Mouse (Mus musculus) forebrain, embryonic 15.5 days (tissue): Measurements from ENCODE around the gene Got2. TPM values are rescaled to one million over a fixed set of nuclear protein-coding genes. Genes with fewer than 3 reads are reported as not detected.
A peak's percentile ranks its signal among the peaks of the same experiment; 100 is the strongest.
"Not testable (repeated sequence)": the region's sequence is repeated elsewhere in the genome, so short reads cannot be mapped to it uniquely, and the experiment has no call there.

Experiments used
- ATAC-seq: fragments of 200-750 bp; cut with Nextera tagmentation; replicated peaks from 2 replicates; pipeline ENCODE4 v1.8.0; 2017; ENCODE audit warnings: mild to moderate bottlenecking, moderate TSS enrichment, moderate library complexity
- H3K27ac ChIP-seq: fragments of 300-500 bp; sonication (generic); replicated peaks from 2 replicates; pipeline ENCODE4 v1.5.1; 2015; ENCODE audit warnings: mild to moderate bottlenecking, inconsistent platforms
- H3K27me3 ChIP-seq: fragments of 300-500 bp; sonication (generic); 2 replicates; pipeline ENCODE4 v1.6.1; 2015; ENCODE audit warnings: inconsistent platforms
- H3K36me3 ChIP-seq: fragments of 300-500 bp; sonication (generic); 2 replicates; pipeline ENCODE4 v1.6.1; 2015; ENCODE audit warnings: mild to moderate bottlenecking, inconsistent platforms
- H3K4me1 ChIP-seq: fragments of 300-500 bp; sonication (generic); 2 replicates; pipeline ENCODE4 v1.6.1; 2015; ENCODE audit warnings: inconsistent platforms
- H3K4me2 ChIP-seq: fragments of 300-500 bp; sonication (generic); replicated peaks from 2 replicates; pipeline ENCODE4 v1.6.1; 2015; ENCODE audit warnings: mild to moderate bottlenecking, inconsistent platforms
- H3K4me3 ChIP-seq: fragments of 300-500 bp; sonication (generic); 2 replicates; pipeline ENCODE4 v1.5.1; 2015; ENCODE audit warnings: mild to moderate bottlenecking, inconsistent platforms
- H3K9ac ChIP-seq: fragments of 300-500 bp; sonication (generic); replicated peaks from 2 replicates; pipeline ENCODE4 v1.6.1; 2015; ENCODE audit warnings: mild to moderate bottlenecking, inconsistent platforms
- H3K9me3 ChIP-seq: fragments of 300-500 bp; sonication (generic); 2 replicates; pipeline ENCODE4 v1.6.1; 2016; ENCODE audit warnings: inconsistent platforms
- WGBS: fragments of 180-500 bp; shearing (Covaris S2); methylation state at CpG from one replicate; pipeline ENCODE4 v1.1.7; 2015; ENCODE audit warnings: mixed read lengths; 5-methylcytosine and 5-hydroxymethylcytosine counted together
- polyA plus RNA-seq: library from polyadenylated mRNA; unstranded; fragments of >200 nt; fragmentation: Nextera tagmentation; extraction: Ambion mirVana; gene quantifications from 2 replicates; pipeline ENCODE4 v1.2.1, GENCODE M21; 2015

The Got2 gene
- polyA plus RNA-seq, 1 experiment from 2014 or later: 160 TPM

GRCm38 (mm10) chr8:95835891-95836290, 52.5 kb downstream of the Got2 start:
- WGBS: 74% methylated on average over 4 of the region's 4 CpGs
- H3K9me3 ChIP-seq: no peaks in the 10 kb centered on the region
- H3K36me3 ChIP-seq: peaks cover 26% of the 10 kb centered on the region
- no peak overlapping the region for H3K27ac ChIP-seq
- no peak overlapping the region for H3K4me3 ChIP-seq
- peaks cover 12% of the 10 kb centered on the region for H3K4me1 ChIP-seq
- no peaks in the 10 kb centered on the region for H3K27me3 ChIP-seq
- H3K9ac ChIP-seq: no peak overlapping the region
- H3K4me2 ChIP-seq: no peak overlapping the region
- no peak for ATAC-seq

- Histone ChIP-seq H3K4me2 (peak overlapping the region; percentile 34), H3K27ac (no peak overlapping the region), H3K4me3 (peak overlapping the region; percentile 19), H3K9me3 (no peaks in the 10 kb centered on the region), H3K27me3 (no peaks in the 10 kb centered on the region), H3K9ac (no peak overlapping the region), H3K36me3 (peaks cover 9% of the 10 kb centered on the region; the same call in 1 of the 2 replicates), H3K4me1 (peaks cover 12% of the 10 kb centered on the region)
- 0 out of 2 replicates have a peak, but pooled peaks have one; percentile 14 for ATAC-seq
- WGBS: under 1% methylated on average over 16 of the region's 16 CpGs
Measured at GRCm38 (mm10) chr8:95833435-95833984, 54.8 kb downstream of the Got2 start.

GRCm38 (mm10) chr8:95832603-95833434, 55.5 kb downstream of the Got2 start:
- WGBS: 17% methylated on average over 16 of the region's 16 CpGs
- no peak overlapping the region for H3K27ac ChIP-seq
- peaks cover 12% of the 10 kb centered on the region for H3K4me1 ChIP-seq
- H3K9ac ChIP-seq: no peak overlapping the region
- peaks cover 9% of the 10 kb centered on the region; the same call in 1 of the 2 replicates for H3K36me3 ChIP-seq
- H3K9me3 ChIP-seq: no peaks in the 10 kb centered on the region
- H3K4me2 ChIP-seq: peak overlapping the region; percentile 34
- H3K27me3 ChIP-seq: no peaks in the 10 kb centered on the region
- peak; percentile 76 for ATAC-seq
- peak overlapping the region; percentile 19 for H3K4me3 ChIP-seq

- ATAC-seq: no peak
- no peak overlapping the region for H3K4me3 ChIP-seq
- H3K9ac ChIP-seq: no peak overlapping the region
- H3K27me3 ChIP-seq: no peaks in the 10 kb centered on the region
- H3K4me2 ChIP-seq: no peak overlapping the region
- no peaks in the 10 kb centered on the region for H3K9me3 ChIP-seq
- no peaks in the 10 kb centered on the region for H3K36me3 ChIP-seq
- WGBS: 72% methylated on average over 3 of the region's 3 CpGs
- peaks cover 12% of the 10 kb centered on the region for H3K4me1 ChIP-seq
- no peak overlapping the region for H3K27ac ChIP-seq
Measured at GRCm38 (mm10) chr8:95830144-95830543, 58.2 kb downstream of the Got2 start.

- H3K27ac ChIP-seq, H3K36me3 ChIP-seq, H3K9me3 ChIP-seq, ATAC-seq, H3K27me3 ChIP-seq, H3K4me2 ChIP-seq, H3K9ac ChIP-seq, H3K4me1 ChIP-seq, H3K4me3 ChIP-seq: not testable (repeated sequence)
- WGBS: 73% methylated on average over 25 of the region's 25 CpGs
Measured at GRCm38 (mm10) chr8:95825162-95825561, 63.2 kb downstream of the Got2 start, which contains the start of gene Sap18b. Gene Sap18b, plus strand, starts transcription at chr8:95825346.

- H3K4me1 ChIP-seq: no peaks in the 10 kb centered on the region
- no peak overlapping the region for H3K4me3 ChIP-seq
- H3K9ac ChIP-seq: no peak overlapping the region
- H3K36me3 ChIP-seq: no peaks in the 10 kb centered on the region
- 83% methylated on average over 3 of the region's 3 CpGs for WGBS
- no peaks in the 10 kb centered on the region for H3K9me3 ChIP-seq
- no peak for ATAC-seq
- H3K4me2 ChIP-seq: no peak overlapping the region
- H3K27me3 ChIP-seq: no peaks in the 10 kb centered on the region
- no peak overlapping the region for H3K27ac ChIP-seq
Measured at GRCm38 (mm10) chr8:95822699-95823098, 65.6 kb downstream of the Got2 start.

- H3K27me3 ChIP-seq: no peaks in the 10 kb centered on the region
- no peak overlapping the region for H3K9ac ChIP-seq
- no peaks in the 10 kb centered on the region for H3K36me3 ChIP-seq
- 89% methylated on average over 5 of the region's 5 CpGs for WGBS
- H3K27ac ChIP-seq: no peak overlapping the region
- H3K4me1 ChIP-seq: no peaks in the 10 kb centered on the region
- H3K4me2 ChIP-seq: no peak overlapping the region
- H3K9me3 ChIP-seq: no peaks in the 10 kb centered on the region
- no peak overlapping the region for H3K4me3 ChIP-seq
- no peak for ATAC-seq
Measured at GRCm38 (mm10) chr8:95822096-95822495, 66.3 kb downstream of the Got2 start.

GRCm38 (mm10) chr8:95821266-95821665, 67.1 kb downstream of the Got2 start:
- Histone ChIP-seq H3K4me3 (no peak overlapping the region), H3K9ac (no peak overlapping the region), H3K4me1 (no peaks in the 10 kb centered on the region), H3K27ac (no peak overlapping the region), H3K36me3 (no peaks in the 10 kb centered on the region), H3K27me3 (no peaks in the 10 kb centered on the region), H3K4me2 (no peak overlapping the region), H3K9me3 (no peaks in the 10 kb centered on the region)
- no peak for ATAC-seq
- 92% methylated on average over 6 of the region's 6 CpGs for WGBS

GRCm38 (mm10) chr8:95818211-95818610, 70.1 kb downstream of the Got2 start:
- no peaks in the 10 kb centered on the region for H3K9me3 ChIP-seq
- H3K9ac ChIP-seq: no peak overlapping the region
- WGBS: 54% methylated on average over 1 of the region's 1 CpGs
- H3K4me1 ChIP-seq: no peaks in the 10 kb centered on the region
- no peak for ATAC-seq
- no peak overlapping the region for H3K27ac ChIP-seq
- no peaks in the 10 kb centered on the region for H3K27me3 ChIP-seq
- H3K4me2 ChIP-seq: no peak overlapping the region
- no peak overlapping the region for H3K4me3 ChIP-seq
- no peaks in the 10 kb centered on the region for H3K36me3 ChIP-seq

- Histone ChIP-seq H3K9ac (no peak overlapping the region), H3K27me3 (no peaks in the 10 kb centered on the region), H3K4me1 (no peaks in the 10 kb centered on the region), H3K4me3 (no peak overlapping the region), H3K4me2 (no peak overlapping the region), H3K27ac (no peak overlapping the region), H3K36me3 (no peaks in the 10 kb centered on the region), H3K9me3 (no peaks in the 10 kb centered on the region)
- WGBS: 71% methylated on average over 3 of the region's 3 CpGs
- no peak for ATAC-seq
Measured at GRCm38 (mm10) chr8:95817597-95817996, 70.8 kb downstream of the Got2 start.

- no peak for ATAC-seq
- Histone ChIP-seq H3K4me1 (no peaks in the 10 kb centered on the region), H3K9ac (no peak overlapping the region), H3K4me3 (no peak overlapping the region), H3K36me3 (no peaks in the 10 kb centered on the region), H3K27ac (no peak overlapping the region), H3K27me3 (no peaks in the 10 kb centered on the region), H3K9me3 (no peaks in the 10 kb centered on the region), H3K4me2 (no peak overlapping the region)
- WGBS: 59% methylated on average over 6 of the region's 6 CpGs
Measured at GRCm38 (mm10) chr8:95816044-95816708, 72.2 kb downstream of the Got2 start.
